Mouse (Mus musculus) T-helper 17 cell (primary cell): ENCODE data around the gene Slc35b2.

Source experiments
- in situ Hi-C, 2 experiments: fragments of 300-600 bp; cut with MboI, MseI; formaldehyde crosslinking; loops; 1 replicate in 1 of 2; 2 replicates in 1 of 2; pipeline ENCODE4 v1.15.1; 2025; ENCODE audit warnings: high pct_unique_total_duplicates in 2 of 2

The Slc35b2 gene

DNA sequence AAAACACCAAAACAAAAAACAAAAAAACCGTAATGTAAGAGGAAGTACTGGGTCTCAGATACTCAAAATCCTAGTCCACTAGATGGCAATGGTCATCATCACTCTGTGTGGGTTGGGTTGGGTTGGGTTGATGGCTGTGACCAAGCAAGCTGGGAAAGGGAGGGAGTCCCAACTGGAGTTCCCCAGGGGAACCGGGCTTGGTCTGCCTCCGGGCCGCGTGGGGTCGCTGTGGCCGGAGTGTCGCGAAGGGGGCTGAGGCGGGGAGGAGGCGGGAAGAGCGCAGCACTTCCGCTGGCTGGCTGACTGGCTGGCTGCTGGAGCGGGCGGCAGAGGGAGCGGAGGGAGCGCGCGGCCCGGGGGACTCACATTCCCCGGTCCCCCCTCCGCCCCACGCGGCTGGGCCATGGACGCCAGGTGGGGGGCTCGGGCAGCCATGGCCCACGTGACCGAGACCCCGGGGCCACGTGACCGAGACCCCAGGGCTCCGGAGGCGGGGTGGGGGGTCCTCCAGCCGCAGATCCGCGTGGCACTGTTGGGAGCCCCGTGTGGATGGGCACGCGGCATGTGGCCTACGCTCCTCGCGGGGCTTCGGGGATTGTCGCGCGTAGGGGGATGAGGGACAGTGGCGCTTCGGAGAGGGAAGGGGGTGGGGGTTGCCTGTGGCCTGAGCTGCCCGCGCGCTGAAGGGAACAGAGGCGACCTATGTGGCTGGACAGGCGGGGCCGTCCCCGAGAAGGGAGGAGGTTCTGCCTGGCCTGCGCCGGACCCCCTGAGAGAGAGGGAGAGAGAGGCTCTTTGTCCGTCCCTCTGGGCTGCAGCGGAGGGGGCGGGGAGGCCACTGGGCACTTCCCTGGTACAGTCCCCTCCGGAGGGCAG is at the start of gene Slc35b2:
Slc35b2 (plus strand) TSS at position 220 of the 876 bp plus-strand sequence.
- in situ Hi-C loops: no loop called here

DNA sequence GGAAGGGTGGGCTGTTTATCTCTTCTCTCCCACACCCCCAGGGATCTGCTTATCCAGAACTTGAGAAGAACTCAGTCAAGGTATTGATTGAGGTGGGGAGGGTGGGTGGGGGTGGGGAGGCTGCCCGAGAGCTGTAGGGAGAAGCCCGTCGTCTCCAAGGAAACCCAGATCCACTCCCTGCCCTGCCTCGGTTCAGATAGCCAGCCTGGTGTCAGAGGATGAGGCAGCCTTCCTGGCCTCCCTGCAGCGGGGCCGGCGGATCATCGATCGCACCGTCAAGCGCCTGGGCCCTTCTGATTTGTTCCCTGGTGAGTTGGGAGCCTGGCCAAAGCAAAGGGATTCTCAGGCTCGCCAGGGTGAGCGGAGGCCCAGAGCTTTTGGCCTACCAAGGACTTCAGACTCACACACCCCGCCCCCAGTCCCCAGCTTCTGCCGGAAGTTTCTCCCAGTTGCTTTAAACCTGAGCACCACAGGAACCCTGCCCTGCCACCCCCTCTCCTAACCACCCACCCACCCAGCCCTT is 48.4 kb upstream of the Slc35b2 start:
- in situ Hi-C loops: loop anchor here in 1 of 2 experiments (10.0 kb wide), 1 partner anchor 240 kb away; no protein-coding TSS in a partner anchor

DNA sequence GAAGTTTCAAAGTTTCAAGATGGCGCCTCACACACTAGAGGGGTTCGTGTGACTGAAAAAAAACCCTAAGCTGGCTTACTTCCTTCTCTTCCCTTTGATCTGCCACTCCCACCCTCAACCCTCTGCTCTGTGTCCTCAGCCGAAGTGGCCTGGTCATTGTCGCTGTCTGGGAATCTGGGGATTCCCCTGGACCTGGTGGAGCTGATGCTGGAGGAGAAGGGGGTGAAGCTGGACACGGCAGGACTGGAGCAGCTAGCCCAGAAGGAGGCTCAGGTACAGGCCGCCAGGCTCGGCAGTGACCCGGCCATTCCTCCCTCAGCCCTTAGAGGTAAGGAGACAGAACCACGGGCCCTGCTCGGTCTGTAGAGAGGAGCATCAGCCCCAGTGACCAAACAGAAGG is 47.9 kb upstream of the Slc35b2 start:
- in situ Hi-C loops: loop anchor here in 1 of 2 experiments (10.0 kb wide), 1 partner anchor 241 kb away; no protein-coding TSS in a partner anchor

DNA sequence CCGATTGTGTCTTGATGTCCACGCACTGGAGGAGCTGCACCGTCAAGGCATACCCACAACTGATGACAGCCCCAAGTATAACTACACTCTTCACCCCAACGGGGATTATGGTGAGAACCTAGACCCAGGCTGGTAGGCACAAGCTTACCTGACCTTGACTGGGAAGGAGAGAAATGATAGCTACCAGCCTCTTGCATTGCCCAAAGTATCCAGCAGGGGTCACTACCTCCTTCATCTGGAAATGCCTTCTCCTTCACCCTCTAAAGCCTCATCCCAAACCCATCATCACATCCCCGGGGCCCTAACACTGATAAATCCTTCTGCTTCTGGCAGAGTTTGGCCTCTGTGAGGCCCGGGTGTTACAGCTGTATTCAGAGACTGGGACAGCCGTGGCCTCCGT is 47.2 kb upstream of the Slc35b2 start:
- in situ Hi-C loops: loop anchor here in 1 of 2 experiments (10.0 kb wide), 1 partner anchor 242 kb away; no protein-coding TSS in a partner anchor

DNA sequence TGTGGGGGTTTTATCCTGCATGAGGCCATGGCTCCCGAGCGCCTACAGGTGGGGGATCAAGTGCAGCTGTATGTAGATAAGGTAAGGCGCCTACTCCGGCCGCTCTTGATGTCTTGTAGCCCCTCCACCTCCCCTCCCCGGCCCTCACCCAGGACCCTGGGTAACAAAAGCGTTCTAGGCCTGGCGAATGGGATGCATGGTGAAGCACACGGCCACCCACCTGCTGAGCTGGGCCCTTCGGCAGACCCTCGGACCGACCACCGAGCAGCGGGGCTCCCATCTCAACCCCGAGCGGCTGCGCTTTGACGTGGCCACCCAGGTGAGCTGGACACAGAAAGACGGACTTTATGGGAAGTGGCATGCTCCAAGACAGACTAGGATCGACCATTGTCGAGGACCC is 46.5 kb upstream of the Slc35b2 start:
- in situ Hi-C loops: loop anchor here in 1 of 2 experiments (10.0 kb wide), 1 partner anchor 242 kb away; no protein-coding TSS in a partner anchor

DNA sequence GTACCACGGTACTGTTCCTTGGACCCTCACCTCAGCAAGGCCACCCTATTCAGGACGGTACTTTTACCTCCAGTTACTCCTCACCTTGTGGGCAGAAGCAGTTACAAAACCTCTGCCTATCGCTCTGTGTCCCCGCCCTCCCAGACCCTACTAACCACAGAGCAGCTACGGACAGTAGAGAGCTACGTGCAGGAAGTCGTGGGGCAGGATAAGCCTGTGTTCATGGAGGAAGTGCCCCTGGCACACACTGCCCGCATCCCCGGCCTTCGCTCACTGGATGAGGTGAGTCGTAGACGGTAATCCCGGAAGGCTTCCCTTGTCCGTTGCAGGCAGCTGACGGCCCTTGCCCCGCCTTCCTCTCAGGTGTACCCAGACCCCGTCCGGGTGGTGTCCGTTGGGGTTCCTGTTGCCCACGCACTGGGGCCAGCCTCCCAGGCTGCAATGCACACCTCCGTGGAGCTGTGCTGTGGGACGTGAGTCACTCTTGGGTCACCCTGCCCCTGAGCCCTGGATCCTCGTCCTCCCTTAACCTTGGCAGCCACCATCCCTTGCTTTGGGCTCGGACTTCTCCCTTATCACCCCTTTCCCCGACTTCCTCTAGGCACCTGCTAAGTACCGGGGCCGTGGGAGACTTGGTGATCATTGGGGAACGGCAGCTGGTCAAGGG is 46.0 kb upstream of the Slc35b2 start:
- in situ Hi-C loops: loop anchor here in 1 of 2 experiments (10.0 kb wide), 1 partner anchor 243 kb away; no protein-coding TSS in a partner anchor

DNA sequence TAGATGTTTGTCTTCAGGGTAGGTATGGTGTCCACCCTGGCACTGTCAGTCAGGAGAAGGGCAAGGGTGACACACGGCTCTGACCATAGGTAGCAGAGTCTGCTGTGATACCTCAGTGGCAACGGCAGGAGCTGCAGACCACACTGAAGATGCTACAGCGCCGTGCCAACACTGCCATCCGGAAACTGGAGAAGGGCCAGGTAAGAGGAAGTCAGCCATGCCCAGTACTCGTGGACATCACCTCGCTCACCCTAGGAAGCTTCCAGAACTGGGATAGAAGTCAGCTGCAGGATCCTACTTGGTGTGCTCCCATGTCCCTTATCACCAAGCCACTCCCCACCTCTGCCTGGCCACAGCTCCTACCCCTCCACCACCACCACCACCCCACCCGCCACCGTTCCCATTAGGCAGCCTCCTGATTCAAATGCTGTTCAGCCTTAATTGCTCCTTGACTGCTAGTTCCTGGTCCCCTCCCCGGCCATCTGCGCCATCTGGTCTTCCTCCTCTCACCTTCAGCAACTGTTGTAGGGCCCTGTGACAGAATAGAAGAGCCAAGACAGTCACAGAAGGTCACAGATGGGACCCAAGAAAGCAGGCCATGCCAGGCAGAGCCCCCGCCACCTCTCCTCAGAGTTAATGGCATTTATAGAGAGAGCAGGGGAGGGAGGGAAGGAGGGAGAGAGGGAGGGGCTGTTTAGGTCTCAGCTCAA is 44.8 kb upstream of the Slc35b2 start:
- in situ Hi-C loops: loop anchor here in 1 of 2 experiments (10.0 kb wide), 1 partner anchor 244 kb away; no protein-coding TSS in a partner anchor

DNA sequence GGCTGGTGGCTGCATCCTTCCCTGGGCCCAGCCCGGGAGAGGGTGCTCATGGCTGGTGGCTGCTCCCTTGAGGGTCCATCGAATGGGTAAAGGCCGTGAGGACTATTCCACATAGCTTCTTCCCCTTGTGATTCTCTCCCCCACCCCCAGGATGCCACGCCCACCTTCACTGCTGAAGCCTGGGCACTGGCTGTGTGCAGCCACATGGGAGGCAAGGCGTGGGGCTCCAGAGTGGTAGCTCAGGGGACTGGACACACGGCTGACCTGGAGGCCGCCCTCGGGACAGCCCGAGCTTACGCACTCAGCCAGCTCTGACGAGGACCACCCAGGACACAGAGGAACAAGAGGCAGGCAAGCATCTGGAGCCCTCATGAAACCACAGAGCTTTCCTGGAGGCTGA is 43.5 kb upstream of the Slc35b2 start:
- in situ Hi-C loops: no loop called here

DNA sequence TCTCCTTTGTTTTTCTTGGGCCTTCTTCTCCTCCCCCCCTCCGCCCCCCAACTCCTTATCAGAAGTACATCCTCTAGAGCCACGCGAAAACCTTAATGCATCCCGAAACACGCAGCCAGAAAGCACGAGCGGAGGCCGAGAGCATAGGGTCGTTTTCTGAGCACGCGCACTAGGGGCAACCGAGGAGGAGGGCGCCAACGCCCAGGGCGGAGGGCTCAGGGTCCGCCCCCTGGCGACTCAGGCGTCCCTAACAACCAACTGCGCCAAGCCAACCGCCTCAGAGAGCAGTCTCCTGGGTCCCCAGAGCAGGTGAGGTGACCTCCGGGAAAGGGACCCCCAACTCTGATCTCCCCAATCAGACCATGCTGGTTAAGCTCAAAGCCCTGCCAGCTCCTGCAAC is 40.4 kb upstream of the Slc35b2 start, which contains the start of gene Tcte1:
Tcte1 (plus strand) TSS at position 172 of the 400 bp plus-strand sequence.
- in situ Hi-C loops: no loop called here

DNA sequence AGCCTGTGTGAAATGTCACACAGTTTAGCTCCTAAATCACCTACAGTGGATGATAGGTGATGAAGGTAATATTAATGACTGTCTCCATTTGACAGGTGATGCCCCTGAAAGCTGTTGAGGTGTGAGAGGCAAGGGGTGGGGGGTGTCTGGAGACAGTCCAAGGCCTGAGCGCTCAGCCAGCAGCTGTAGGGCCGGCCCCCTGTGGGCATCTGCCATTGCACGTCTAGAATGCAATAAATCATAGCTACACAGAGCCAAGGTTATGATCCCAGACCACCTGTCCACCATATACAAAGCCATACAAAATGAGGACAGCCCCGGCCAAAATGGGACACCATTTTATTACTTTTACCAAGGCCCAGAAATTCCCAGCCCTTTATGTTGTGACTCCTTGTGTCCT is 38.7 kb upstream of the Slc35b2 start:
- in situ Hi-C loops: no loop called here

DNA sequence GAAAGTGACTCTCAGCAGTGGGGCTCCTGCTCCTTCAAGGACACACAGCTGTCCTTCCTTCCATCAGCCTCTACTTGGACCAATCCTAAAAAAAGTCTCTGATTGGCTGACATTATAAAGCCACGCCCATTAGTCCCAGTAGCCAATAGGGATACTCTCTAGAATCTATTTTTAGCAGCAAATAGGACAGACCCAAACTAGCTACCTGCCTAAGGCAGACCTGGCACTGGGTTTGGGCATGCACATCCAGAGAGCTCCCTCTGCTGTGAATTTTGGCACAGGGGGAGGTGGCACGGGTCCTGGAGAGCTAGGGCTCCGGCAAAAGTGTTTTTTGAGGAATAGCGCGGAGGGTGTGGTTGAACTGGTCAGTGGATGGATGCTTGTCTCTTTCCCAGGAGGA is 37.1 kb upstream of the Slc35b2 start:
- in situ Hi-C loops: no loop called here

DNA sequence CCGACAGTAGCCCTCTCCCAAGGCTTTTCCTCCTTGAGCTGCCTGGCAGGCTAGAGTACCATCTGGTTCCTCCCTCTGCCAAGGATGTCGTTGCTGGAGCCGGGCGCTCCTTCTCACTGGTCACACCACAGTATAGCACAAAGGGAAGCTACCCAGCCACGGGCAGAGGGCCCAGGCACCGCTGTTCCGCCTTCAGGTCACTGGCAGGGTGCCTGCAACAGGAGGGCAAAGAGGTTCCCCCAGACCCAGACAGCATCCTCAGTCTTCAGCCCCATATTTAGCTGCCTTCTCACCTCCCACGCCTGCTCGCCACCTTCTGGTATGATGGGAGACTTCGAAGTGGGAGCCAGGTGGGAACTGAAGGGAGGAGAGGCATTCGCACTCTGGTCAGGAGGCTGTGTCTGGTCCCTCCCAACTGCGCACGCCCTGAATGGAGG is 33.3 kb upstream of the Slc35b2 start:
- in situ Hi-C loops: no loop called here

DNA sequence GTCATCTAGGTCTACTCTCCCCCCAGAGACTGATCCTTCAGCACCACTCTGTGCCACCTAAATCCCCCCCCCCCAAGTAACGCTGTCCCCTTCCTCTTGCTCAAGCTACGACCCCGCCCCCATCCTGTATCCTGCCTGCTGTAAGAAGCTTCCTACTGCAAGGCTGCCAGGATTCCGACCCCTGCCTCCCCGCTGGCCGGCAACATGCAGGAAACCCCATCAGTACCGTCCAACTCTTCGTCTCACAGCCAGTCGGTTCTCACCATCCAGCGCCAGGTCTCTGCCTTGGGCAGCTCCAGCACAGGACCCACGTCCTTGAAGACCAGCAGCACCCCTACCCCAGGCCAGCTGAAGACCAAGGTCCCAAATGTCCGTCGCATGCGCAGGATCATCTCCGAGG is 30.8 kb upstream of the Slc35b2 start:
- in situ Hi-C loops: no loop called here

DNA sequence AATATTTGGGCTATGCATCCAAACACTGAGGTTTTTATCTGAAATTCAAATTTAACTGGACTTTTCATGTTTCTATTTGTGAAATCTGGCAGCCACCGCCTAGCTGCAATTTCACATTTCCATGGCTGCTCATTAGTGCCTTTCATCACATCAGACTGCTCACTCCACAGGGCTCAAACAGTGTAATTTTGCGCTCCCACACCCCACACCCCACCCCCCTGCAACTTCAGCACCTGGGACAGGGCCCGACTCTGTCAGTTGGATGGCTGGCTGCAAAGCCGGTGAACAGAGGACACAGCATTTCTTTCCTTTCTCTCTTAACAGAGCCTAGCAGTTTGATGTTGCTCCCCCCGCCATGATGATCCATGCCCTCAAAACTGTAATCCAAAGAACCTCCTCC is 27.4 kb upstream of the Slc35b2 start:
- in situ Hi-C loops: no loop called here

DNA sequence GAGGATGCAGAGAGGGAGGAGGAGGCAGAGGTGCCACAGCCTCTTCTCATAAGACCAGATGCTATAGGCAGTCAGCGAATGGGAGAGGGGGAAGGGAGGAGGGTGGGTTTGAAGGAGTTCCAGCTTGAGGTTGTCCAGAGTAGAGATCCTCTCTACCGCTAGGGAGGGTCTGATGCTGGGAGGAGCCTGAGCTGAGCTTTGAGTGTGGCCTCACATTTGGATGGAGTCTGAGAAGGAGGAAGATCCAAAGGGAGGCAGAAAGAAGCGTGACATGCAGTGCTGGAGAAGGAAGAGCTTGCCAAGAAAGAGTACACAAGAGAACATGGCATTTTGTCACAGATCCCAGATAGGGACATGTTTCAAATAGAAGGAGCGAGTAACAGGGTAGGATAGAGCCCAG is 25.3 kb upstream of the Slc35b2 start:
- in situ Hi-C loops: no loop called here

DNA sequence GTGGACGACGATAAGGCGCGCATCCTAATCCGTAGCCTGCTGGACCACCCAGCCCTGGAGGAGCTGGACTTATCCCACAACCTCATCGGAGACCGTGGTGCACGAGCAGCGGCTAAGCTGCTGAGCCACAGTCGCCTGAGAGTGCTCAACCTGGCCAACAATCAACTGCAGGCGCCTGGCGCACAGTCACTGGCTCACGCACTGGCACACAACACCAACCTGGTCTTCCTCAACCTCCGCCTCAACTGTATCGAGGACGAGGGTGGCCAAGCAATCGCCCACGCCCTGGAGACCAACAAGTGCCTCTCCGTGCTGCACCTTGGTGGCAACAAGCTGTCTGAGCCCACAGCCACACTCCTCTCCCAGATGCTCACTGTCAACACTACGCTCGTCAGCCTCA is 24.0 kb upstream of the Slc35b2 start:
- in situ Hi-C loops: loop anchor here in 1 of 2 experiments (10.0 kb wide), 1 partner anchor 525 kb away; no protein-coding TSS in a partner anchor

DNA sequence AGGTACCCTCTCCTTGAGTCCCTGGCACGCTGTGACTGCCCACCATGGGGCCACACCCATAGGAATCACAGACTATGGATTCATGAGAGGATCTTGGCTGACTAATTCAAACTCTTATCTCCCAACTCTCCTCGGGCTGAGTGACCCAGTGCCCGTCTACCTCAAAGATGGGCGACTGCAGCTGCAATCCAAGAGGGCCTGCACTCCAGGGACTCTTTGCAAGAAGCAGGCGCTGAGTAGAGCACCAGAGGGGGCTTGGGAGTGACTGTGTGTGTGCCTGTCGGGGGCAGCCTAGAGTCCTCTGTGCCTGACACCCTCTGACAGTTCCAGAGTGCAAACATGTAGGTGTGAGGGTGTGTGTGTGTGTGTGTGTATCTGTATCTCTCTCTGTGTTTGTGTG is 21.5 kb upstream of the Slc35b2 start:
- in situ Hi-C loops: loop anchor here in 1 of 2 experiments (10.0 kb wide), 1 partner anchor 527 kb away; no protein-coding TSS in a partner anchor

DNA sequence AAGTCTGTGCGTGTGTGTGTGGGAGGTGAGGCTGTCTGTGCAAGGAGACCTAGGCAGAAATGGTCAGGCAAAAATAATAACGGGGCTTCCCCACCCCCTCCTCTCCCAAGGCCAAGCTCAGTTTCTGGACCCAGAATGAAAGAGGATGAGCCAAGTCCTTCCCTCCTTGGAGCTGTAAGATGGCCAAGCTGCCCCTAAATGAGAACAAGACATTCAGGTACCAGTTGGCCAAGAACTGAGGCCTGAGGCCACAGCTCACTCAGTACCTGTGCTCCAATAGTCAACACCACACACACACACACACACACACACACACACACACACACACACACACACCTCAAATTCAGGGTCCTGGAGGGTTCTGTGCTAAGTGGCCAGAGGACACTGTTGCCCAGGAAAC is 21.0 kb upstream of the Slc35b2 start:
- in situ Hi-C loops: loop anchor here in 1 of 2 experiments (10.0 kb wide), 1 partner anchor 528 kb away; no protein-coding TSS in a partner anchor

DNA sequence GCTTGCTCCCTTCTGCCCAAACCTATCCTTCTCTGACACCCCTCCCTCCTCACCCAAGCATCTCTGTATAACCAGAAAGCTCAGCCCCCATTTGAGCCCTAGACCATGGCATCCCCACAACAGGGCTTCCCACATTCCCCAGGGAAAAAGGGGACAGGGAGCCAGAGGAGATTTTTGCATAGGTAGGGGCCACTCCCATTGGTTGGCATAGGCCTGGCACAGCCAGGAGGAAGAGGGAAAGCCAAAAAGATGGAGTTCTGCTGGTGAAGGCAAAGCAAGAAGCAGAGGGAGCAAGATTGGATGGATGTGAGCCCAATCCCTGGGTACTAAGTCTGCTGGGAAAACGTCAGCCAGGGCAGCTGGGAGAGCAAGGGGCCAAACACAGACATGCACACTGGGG is 20.6 kb upstream of the Slc35b2 start:
- in situ Hi-C loops: loop anchor here in 1 of 2 experiments (10.0 kb wide), 1 partner anchor 528 kb away; no protein-coding TSS in a partner anchor

DNA sequence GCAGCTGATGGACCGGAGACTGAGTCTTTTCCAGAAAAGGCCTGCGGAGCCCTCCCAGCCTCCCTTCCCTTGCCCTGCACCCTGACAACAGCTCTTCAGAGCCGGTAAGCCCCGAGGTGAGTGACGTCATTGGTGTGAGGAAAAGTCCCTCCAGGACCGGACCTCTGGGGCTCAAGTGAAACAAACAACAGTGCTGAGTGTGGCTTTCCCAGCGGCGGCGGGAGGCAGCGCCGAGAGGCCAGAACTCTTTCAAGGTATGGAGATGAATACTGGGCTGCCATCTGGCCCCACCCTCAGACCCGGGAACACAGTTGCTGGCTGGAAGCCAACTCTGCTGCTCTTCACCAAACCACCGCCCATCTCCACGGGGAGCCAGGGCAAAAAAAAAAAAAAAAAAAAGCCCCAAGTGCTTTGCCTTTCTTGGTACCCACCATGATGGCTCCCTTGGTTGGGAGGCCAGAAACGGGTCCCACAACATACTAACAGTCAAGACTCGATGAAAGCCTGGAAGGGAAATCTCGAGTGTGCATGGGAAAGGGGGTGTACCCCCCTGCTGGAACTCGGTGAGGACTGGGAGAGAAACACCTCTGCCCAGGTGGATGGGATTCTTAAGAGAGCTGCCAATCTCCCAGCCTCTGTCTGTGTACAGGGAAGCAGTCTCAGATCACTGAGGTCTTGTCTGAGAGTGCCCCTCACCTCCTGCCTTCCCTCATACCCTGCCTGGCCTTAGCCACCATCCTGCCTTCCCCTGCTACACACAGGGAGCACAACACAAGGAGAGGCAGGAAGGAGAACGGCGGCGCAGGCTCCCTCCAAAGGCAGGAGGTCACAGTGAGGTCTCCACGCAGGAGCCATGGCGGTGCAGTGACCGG is 19.4 kb upstream of the Slc35b2 start:
- in situ Hi-C loops: loop anchor here in 1 of 2 experiments (10.0 kb wide), 1 partner anchor 529 kb away; no protein-coding TSS in a partner anchor
